Mouse (Mus musculus) liver, embryonic 14.5 days (tissue): ENCODE data around the gene Tbccd1.

ENCODE experiments used
- CTCF ChIP-seq: IDR thresholded peaks from 2 replicates; pipeline ENCODE4 v1.5.1; 2016; ENCODE audit warnings: antibody characterized with exemption, low read depth, control low read depth
- EP300 ChIP-seq: IDR thresholded peaks from 2 replicates; pipeline ENCODE4 v1.6.1; 2016; ENCODE audit warnings: antibody characterized with exemption, low read depth

DNA sequence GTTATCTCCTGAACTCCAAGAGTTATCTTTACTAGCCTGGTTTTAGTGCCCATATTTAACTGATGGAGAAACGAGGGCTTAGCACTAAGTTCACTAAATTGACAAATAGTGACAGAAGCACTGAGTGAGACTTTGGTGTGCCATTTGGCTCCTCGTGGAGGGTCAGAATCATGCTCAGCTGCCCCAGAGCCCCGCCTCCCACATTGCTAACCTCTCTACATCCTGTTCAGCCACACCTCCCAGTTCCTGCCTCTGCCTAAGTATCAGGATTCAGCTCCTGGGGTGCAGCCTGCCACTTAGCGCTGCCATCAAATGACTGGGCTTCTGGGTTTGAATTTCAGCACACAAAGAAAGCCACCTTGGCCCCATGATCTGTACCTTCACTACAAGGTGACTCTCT lies 27.9 kb upstream of the Tbccd1 start:
- TF ChIP-seq CTCF (no peak), EP300 (no peak)
